Mouse (Mus musculus): Measurements from ENCODE around the gene Tmx2. TPM values are rescaled to one million over a fixed set of nuclear protein-coding genes. Genes with fewer than 3 reads are reported as not detected.
A peak's percentile ranks its signal among the peaks of the same experiment; 100 is the strongest.

Tmx2 gene
- polyA plus RNA-seq, 1 experiment from 2014 or later, result 95.2 TPM

- H3K9me3 ChIP-seq, result no peaks in the 10 kb centered on the region
- 0 out of 2 replicates have a peak, but pooled peaks cover 2% of the 10 kb centered on the region for H3K36me3 ChIP-seq
- no peak overlapping the region for H3K4me3 ChIP-seq
- H3K27ac ChIP-seq, result peak overlapping the region; percentile 87
- no peak overlapping the region for H3K9ac ChIP-seq
- ATAC-seq (ENCODE audit: insufficient number of reproducible peaks, low FRiP score, low TSS enrichment, low read depth), result no peak
- no peaks in the 10 kb centered on the region for H3K27me3 ChIP-seq
- no peak overlapping the region for H3K4me2 ChIP-seq
- peaks cover 60% of the 10 kb centered on the region for H3K4me1 ChIP-seq
- WGBS, result 59% methylated on average over 4 of the region's 4 CpGs
Measured at GRCm38 (mm10) chr2:84634006-84634405, 44.9 kb downstream of the Tmx2 start.

DNA sequence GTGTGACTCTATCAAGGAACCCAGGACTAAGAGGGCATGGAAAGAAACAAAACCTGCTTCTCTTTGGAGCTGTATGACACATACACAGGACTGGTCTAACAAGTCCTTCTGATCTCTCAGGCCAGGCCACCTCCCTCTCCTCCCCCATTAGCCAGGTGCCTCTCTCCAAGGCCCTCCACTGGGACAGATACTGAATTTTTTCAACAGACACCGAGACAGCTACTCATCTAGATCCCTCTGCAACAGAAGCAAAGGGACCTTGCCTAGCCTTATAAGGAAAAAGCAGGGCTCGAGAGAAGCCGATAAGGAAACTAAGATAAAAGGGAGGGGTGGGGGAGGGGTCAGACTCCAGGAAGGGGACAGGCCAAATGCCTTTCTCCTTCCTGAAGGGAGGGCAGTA, 45.9 kb downstream of the Tmx2 start:
- Histone ChIP-seq H3K9ac (no peak overlapping the region), H3K27ac (peak overlapping the region; percentile 18; the same call in 1 of the 2 replicates), H3K4me1 (peaks cover 55% of the 10 kb centered on the region), H3K36me3 (0 out of 2 replicates have a peak, but pooled peaks cover 2% of the 10 kb centered on the region), H3K27me3 (no peaks in the 10 kb centered on the region), H3K4me3 (no peak overlapping the region), H3K9me3 (no peaks in the 10 kb centered on the region), H3K4me2 (no peak overlapping the region)
- no peak for ATAC-seq (ENCODE audit: insufficient number of reproducible peaks, low FRiP score, low TSS enrichment, low read depth)
- WGBS, result 16% methylated on average over 3 of the region's 3 CpGs

DNA sequence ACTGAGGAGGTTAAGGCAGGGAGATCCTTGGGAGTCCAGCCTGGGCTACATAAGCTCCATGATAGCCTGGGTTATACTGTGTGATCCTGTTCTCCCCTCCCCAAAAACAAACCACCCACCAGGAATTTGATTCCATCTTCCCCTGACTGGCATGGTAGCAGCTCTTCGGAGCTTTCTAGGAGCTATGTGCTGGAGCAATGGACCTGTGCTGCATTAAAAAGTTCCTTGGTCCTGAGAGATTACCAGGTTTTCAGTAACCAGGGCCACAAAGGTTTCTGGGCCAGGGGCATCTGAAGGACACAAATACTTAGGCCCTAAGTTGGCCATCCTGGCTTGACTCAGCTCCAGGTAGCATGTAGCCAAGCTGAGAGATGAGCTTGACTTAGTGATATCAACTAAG, 46.9 kb downstream of the Tmx2 start:
- Histone ChIP-seq H3K4me2 (no peak overlapping the region), H3K27ac (no peak overlapping the region), H3K9me3 (no peaks in the 10 kb centered on the region), H3K4me3 (no peak overlapping the region), H3K27me3 (no peaks in the 10 kb centered on the region), H3K36me3 (0 out of 2 replicates have a peak, but pooled peaks cover 2% of the 10 kb centered on the region), H3K4me1 (peaks cover 46% of the 10 kb centered on the region), H3K9ac (no peak overlapping the region)
- 90% methylated on average over 1 of the region's 1 CpGs for WGBS
- ATAC-seq (ENCODE audit: insufficient number of reproducible peaks, low FRiP score, low TSS enrichment, low read depth), result no peak

DNA sequence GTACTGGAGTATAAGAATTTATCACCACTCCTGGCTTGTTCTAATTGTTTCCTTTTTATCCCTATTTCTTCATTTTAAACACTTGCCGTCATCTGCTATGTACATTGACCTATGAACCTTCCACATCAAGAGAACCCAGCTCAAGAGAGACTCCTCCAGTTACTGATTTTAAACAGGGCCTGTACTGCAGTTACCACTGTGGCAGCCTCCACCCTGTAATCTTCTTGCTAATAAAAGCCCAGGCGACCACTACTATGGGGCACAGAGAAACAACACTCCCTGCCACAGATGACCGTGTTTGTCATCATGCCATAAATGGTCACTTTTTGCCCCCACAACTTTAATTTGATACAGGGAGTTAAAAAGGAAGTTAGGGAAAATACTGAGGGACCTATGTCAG, 51.9 kb downstream of the Tmx2 start:
- Histone ChIP-seq H3K4me1 (peaks cover 11% of the 10 kb centered on the region; the same call in 1 of the 2 replicates), H3K27ac (peak overlapping the region; percentile 67; the same call in 1 of the 2 replicates), H3K27me3 (no peaks in the 10 kb centered on the region), H3K9me3 (no peaks in the 10 kb centered on the region), H3K36me3 (peaks cover 12% of the 10 kb centered on the region), H3K4me2 (no peak overlapping the region), H3K4me3 (no peak overlapping the region), H3K9ac (no peak overlapping the region)
- ATAC-seq (ENCODE audit: insufficient number of reproducible peaks, low FRiP score, low TSS enrichment, low read depth), result no peak
- WGBS, result 28% methylated on average over 3 of the region's 3 CpGs

DNA sequence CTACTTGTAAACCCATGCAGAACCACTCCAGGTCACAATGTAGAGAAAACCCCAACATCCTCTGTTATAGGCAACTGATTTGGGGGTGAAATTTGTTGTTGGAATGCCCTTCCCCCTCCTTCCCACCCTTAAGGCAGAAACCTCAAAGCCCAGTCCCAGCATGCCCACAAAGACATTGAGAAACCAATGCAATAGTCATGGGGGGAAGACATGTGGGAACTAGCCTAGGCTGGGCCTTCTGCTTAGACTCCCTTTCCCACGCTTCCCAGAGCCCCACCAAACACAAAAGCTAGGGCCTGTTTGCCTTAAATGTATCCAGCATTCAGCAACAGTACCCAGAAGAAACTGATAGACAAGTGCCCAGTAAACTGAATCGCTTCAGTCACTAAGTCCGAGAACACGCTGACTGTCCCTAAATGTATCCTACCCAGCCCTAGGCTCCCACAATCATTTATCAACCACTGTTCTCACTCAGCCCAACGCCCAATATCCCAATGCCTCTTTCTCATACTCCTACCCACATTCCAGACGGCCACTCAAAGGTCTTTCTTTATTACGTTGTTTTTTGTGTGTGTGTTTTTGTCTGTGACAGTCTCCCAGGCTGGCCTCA, 52.5 kb downstream of the Tmx2 start:
- H3K27ac ChIP-seq, result peak overlapping the region; percentile 61
- no peak overlapping the region for H3K4me2 ChIP-seq
- 66% methylated on average over 7 of the region's 7 CpGs for WGBS
- H3K36me3 ChIP-seq, result peaks cover 13% of the 10 kb centered on the region
- H3K4me3 ChIP-seq, result no peak overlapping the region
- no peak for ATAC-seq (ENCODE audit: insufficient number of reproducible peaks, low FRiP score, low TSS enrichment, low read depth)
- no peaks in the 10 kb centered on the region for H3K27me3 ChIP-seq
- H3K9ac ChIP-seq, result no peak overlapping the region
- no peaks in the 10 kb centered on the region for H3K9me3 ChIP-seq
- peaks cover 6% of the 10 kb centered on the region; the same call in 1 of the 2 replicates for H3K4me1 ChIP-seq

GRCm38 (mm10) chr2:84624201-84624600, 54.7 kb downstream of the Tmx2 start:
- no peaks in the 10 kb centered on the region for H3K9me3 ChIP-seq
- 94% methylated on average over 17 of the region's 17 CpGs for WGBS
- no peaks in the 10 kb centered on the region for H3K27me3 ChIP-seq
- H3K27ac ChIP-seq, result no peak overlapping the region
- no peak overlapping the region for H3K4me3 ChIP-seq
- H3K4me2 ChIP-seq, result no peak overlapping the region
- 0 out of 2 replicates have a peak, but pooled peaks cover 5% of the 10 kb centered on the region for H3K4me1 ChIP-seq
- peaks cover 30% of the 10 kb centered on the region for H3K36me3 ChIP-seq
- no peak overlapping the region for H3K9ac ChIP-seq
- ATAC-seq (ENCODE audit: insufficient number of reproducible peaks, low FRiP score, low TSS enrichment, low read depth), result no peak

DNA sequence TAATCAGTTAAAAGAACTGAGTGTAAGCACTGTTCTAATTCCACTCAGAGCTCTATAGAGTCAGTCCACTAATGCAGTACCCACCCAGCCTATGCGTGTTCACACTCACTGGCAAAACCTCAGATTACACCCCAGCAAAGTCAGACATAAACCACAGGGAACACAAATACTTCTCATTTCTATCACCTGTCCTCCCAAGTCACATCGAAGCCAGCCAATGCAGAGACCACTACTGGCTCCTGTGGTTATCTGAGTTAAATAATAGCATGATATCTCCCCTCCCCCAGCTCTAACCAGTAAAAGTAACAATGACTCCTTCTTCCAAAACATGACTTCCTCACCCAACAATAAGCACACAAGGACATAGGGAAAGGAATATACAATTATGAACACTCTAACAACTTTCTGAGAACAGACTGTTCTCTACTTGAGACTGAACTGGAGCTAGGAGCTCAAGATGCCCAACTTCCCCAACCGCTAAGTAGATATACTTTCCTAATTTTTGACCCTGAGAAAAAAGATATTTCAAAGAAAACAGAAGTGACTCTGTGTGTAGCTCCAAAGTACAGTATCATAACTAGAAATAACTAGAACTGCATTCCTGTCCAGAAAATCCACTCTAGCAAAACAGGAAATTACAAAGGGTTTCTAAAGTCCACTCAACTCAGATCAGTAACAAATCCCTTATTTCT, 55.4 kb downstream of the Tmx2 start:
- 91% methylated on average over 3 of the region's 3 CpGs for WGBS

GRCm38 (mm10) chr2:84622668-84623067, 56.3 kb downstream of the Tmx2 start:
- WGBS, result 72% methylated on average over 2 of the region's 2 CpGs
- Histone ChIP-seq H3K36me3 (peaks cover 37% of the 10 kb centered on the region), H3K27ac (no peak overlapping the region), H3K4me1 (0 out of 2 replicates have a peak, but pooled peaks cover 5% of the 10 kb centered on the region), H3K4me2 (no peak overlapping the region), H3K27me3 (no peaks in the 10 kb centered on the region), H3K9me3 (no peaks in the 10 kb centered on the region), H3K9ac (no peak overlapping the region), H3K4me3 (no peak overlapping the region)
- no peak for ATAC-seq (ENCODE audit: insufficient number of reproducible peaks, low FRiP score, low TSS enrichment, low read depth)

More for the DNA sequence above, 55.4 kb downstream of the Tmx2 start:
- H3K27me3 ChIP-seq, result no peaks in the 10 kb centered on the region
- H3K4me2 ChIP-seq, result no peak overlapping the region
- H3K4me3 ChIP-seq, result no peak overlapping the region
- H3K27ac ChIP-seq, result no peak overlapping the region
- ATAC-seq (ENCODE audit: insufficient number of reproducible peaks, low FRiP score, low TSS enrichment, low read depth), result no peak
- no peaks in the 10 kb centered on the region for H3K9me3 ChIP-seq
- no peak overlapping the region for H3K9ac ChIP-seq
- H3K36me3 ChIP-seq, result peaks cover 36% of the 10 kb centered on the region
- 0 out of 2 replicates have a peak, but pooled peaks cover 5% of the 10 kb centered on the region for H3K4me1 ChIP-seq

Other genes starting within 250 kb of the Tmx2 start
- gene Tfpi, start 202.4 kb downstream of the Tmx2 start, polyA plus RNA-seq (2015; fragmentation: Nextera tagmentation; extraction: Ambion mirVana), result 28.6 and 29.9 TPM in 2 replicates
- 51.3 and 52.7 TPM in 2 replicates for gene Ctnnd1, start 28.4 kb downstream of the Tmx2 start, polyA plus RNA-seq (2015; fragmentation: Nextera tagmentation; extraction: Ambion mirVana)
- 0.08 and 0.11 TPM in 2 replicates for gene Btbd18, start 20.1 kb downstream of the Tmx2 start, polyA plus RNA-seq (2015; fragmentation: Nextera tagmentation; extraction: Ambion mirVana)
- gene Selenoh, start 8.4 kb downstream of the Tmx2 start, polyA plus RNA-seq (2015; fragmentation: Nextera tagmentation; extraction: Ambion mirVana), result 211 and 227 TPM in 2 replicates
- gene Gm28635, start 1.1 kb downstream of the Tmx2 start, polyA plus RNA-seq (2015; fragmentation: Nextera tagmentation; extraction: Ambion mirVana), result not detected in 2 replicates
- gene Med19, start 738 bp downstream of the Tmx2 start, polyA plus RNA-seq (2015; fragmentation: Nextera tagmentation; extraction: Ambion mirVana), result 27.6 and 30.3 TPM in 2 replicates
- gene Zdhhc5, start 36.0 kb upstream of the Tmx2 start, polyA plus RNA-seq (2015; fragmentation: Nextera tagmentation; extraction: Ambion mirVana), result 32.1 and 32.5 TPM in 2 replicates
- gene Clp1, start 48.2 kb upstream of the Tmx2 start, polyA plus RNA-seq (2015; fragmentation: Nextera tagmentation; extraction: Ambion mirVana), result 26.8 and 28.7 TPM in 2 replicates
- 5.7 and 7.1 TPM in 2 replicates for gene Ypel4, start 54.9 kb upstream of the Tmx2 start, polyA plus RNA-seq (2015; fragmentation: Nextera tagmentation; extraction: Ambion mirVana)
- gene Gm19426, start 64.5 kb upstream of the Tmx2 start, polyA plus RNA-seq (2015; fragmentation: Nextera tagmentation; extraction: Ambion mirVana), result 6.5 and 7.0 TPM in 2 replicates
- gene Serping1, start 96.3 kb upstream of the Tmx2 start, polyA plus RNA-seq (2015; fragmentation: Nextera tagmentation; extraction: Ambion mirVana), result 47.0 and 55.8 TPM in 2 replicates
- gene Ube2l6, start 119.7 kb upstream of the Tmx2 start, polyA plus RNA-seq (2015; fragmentation: Nextera tagmentation; extraction: Ambion mirVana), result 45.5 and 49.2 TPM in 2 replicates
- gene Smtnl1, start 143.5 kb upstream of the Tmx2 start, polyA plus RNA-seq (2015; fragmentation: Nextera tagmentation; extraction: Ambion mirVana), result 0.76 and 3.4 TPM in 2 replicates
- 45.0 and 49.8 TPM in 2 replicates for gene Timm10, start 147.9 kb upstream of the Tmx2 start, polyA plus RNA-seq (2015; fragmentation: Nextera tagmentation; extraction: Ambion mirVana)
- gene Slc43a1, start 159.7 kb upstream of the Tmx2 start, polyA plus RNA-seq (2015; fragmentation: Nextera tagmentation; extraction: Ambion mirVana), result 14.5 and 16.5 TPM in 2 replicates
- 0.96 TPM in 2 replicates for gene Rtn4rl2, start 207.6 kb upstream of the Tmx2 start, polyA plus RNA-seq (2015; fragmentation: Nextera tagmentation; extraction: Ambion mirVana)

All from limb, embryonic 15.5 days (tissue).